Mouse (Mus musculus) left cerebral cortex, postnatal 25 days (tissue): ENCODE data around the gene Prl7a2. TPM values are rescaled to one million over a fixed set of nuclear protein-coding genes. Genes with fewer than 3 reads are reported as not detected.

Experiments
- DNase-seq, 2 experiments: peaks; one replicate each; pipeline ENCODE4 v3.0.0; 2022; ENCODE audit warnings: low spot score in 2 of 2, mixed read lengths in 1 of 2
- intact Hi-C: fragments of 180-260 bp; cut with DNase I; formaldehyde crosslinking; loops from one replicate; pipeline ENCODE4 v1.15.1; 2025
- total RNA-seq, 2 experiments: library from RNA; stranded (reverse); gene quantifications; 2 replicates each; pipeline ENCODE4 v1.2.3; 2021

The Prl7a2 gene
- total RNA-seq: not detected

GRCm38 (mm10) chr13:27667936-27668335 is at the start of gene Prl7a2:
Gene Prl7a2, minus strand, starts transcription at chr13:27668036.
- DNase-seq: no peak
- intact Hi-C loops: no loop called here

GRCm38 (mm10) chr13:27716636-27717035 is 48.8 kb upstream of the Prl7a2 start, which contains the start of gene Prl7d1:
Gene Prl7d1, minus strand, starts transcription at chr13:27716736.
- intact Hi-C loops: no loop called here
- DNase-seq: no peak

GRCm38 (mm10) chr13:27706521-27706920 is 38.7 kb upstream of the Prl7a2 start:
- intact Hi-C loops: no loop called here
- DNase-seq: no peak

- intact Hi-C loops: no loop called here
- DNase-seq: no peak
Measured at GRCm38 (mm10) chr13:27660747-27661146, 7.1 kb downstream of the Prl7a2 start.

GRCm38 (mm10) chr13:27642393-27642792 is 25.4 kb downstream of the Prl7a2 start, which contains the start of gene Prl7a1:
Gene Prl7a1, minus strand, starts transcription at chr13:27642493.
- DNase-seq: no peak
- intact Hi-C loops: no loop called here

GRCm38 (mm10) chr13:27610482-27610881 is 57.4 kb downstream of the Prl7a2 start, which contains the start of gene Prl7b1:
Gene Prl7b1, minus strand, starts transcription at chr13:27610582.
- intact Hi-C loops: no loop called here
- no peak for DNase-seq

Other genes with a start within 250 kb of the Prl7a2 start
- not detected for gene Prl8a6, start 229.3 kb downstream of the Prl7a2 start, total RNA-seq
- not detected for gene Prl8a8, start 154.8 kb downstream of the Prl7a2 start, total RNA-seq
- gene Prl8a9, start 103.4 kb downstream of the Prl7a2 start, total RNA-seq: not detected
- not detected for gene Prl8a1, start 85.9 kb downstream of the Prl7a2 start, total RNA-seq
- not detected for gene Prl7b1, start 57.5 kb downstream of the Prl7a2 start, total RNA-seq
- not detected for gene Prl7a1, start 25.5 kb downstream of the Prl7a2 start, total RNA-seq
- gene Prl7d1, start 48.7 kb upstream of the Prl7a2 start, total RNA-seq: not detected
- gene Prl7c1, start 112.8 kb upstream of the Prl7a2 start, total RNA-seq: not detected
- not detected for gene Prl2a1, start 133.6 kb upstream of the Prl7a2 start, total RNA-seq
- gene Prl2c1, start 181.3 kb upstream of the Prl7a2 start, total RNA-seq: not detected